Mouse (Mus musculus): ENCODE data around the gene Tcf7l2.

DNA sequence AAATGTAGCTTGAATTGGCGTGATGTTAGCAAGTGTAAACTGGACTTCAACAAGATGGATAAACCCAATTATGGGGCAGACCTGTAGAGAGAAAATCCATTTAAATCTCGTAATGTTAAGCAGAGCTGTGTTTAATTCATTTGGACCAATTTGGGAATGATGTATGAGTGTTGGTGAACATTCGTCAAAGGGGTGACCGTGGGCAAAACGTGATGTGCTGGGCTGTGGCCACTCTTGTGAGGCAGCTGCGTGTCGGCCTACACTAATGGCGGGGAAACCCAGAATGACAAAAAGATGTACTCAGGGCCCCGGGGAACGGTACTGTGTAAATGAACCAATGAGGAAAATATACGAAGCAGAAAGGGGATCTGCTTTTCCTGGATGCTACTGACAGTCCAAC lies 24.2 kb downstream of the Tcf7l2 start:
- no peak for TF ChIP-seq ZNF384 (IDR thresholded peaks at IDR 0.05; ENCODE audit: low read depth, low read length)
- no peak for TF ChIP-seq ZC3H11A (IDR thresholded peaks at IDR 0.05; ENCODE audit: borderline replicate concordance, low read depth, low read length)
- TF ChIP-seq HCFC1 (IDR thresholded peaks at IDR 0.05; ENCODE audit: borderline replicate concordance, insufficient read depth, low read length): no peak

All from ES-E14 (cell line).